In the genomic region with DNA sequence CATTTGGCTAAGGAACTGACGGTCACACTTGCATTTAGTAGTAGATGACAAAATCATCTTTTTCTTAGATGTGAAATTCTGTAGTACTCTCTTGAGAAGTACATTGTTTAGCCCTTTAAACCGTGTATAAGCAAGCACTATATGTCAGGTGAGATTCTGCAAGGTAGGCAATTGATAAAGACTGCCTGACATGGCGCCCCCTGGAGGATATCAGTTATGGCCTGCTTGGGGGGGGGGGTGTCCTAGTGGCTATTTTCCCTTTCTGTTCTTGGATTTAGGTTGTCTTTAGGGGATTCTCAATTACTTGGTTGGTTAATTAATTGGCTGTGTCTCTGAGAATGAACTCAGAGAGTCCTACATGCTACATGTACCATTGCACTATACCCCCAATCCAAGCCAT, we compare ENCODE assay signal across 24 mouse cellular contexts. TPM values are rescaled to one million over a fixed set of nuclear protein-coding genes. Genes with fewer than 3 reads are reported as not detected.
DNase-seq lines count a peak whose midpoint lies in the region; ATAC-seq and TF ChIP-seq lines count a peak whose summit lies in the region.
"Had no signal": no experiment of that assay in that cellular context is flagged by ENCODE, and none has a peak within 500 bp of the region (broad histone marks: within the 10 kb centered on the region; RNA-seq: fewer than 3 reads in every experiment).

No protein-coding gene starts in this region.

- H3K9ac ChIP-seq in heart, embryonic 13.5 days = no peak overlapping the region
- no peak overlapping the region for H3K9ac ChIP-seq in kidney, postnatal 0 days (ENCODE audit: low read depth, low read length)
- H3K9ac ChIP-seq: hindbrain, embryonic 14.5 days; lung, embryonic 14.5 days; neural tube, embryonic 12.5 days had no signal

- TF ChIP-seq CTCF in kidney, postnatal 0 days (IDR thresholded peaks at IDR 0.05; ENCODE audit: low read depth) = peak; percentile 10; the same call in 1 of the 2 replicates
- TF ChIP-seq CTCF in E14TG2a.4 (conservative IDR thresholded peaks at IDR 0.05; ENCODE audit: low read length) = peak; percentile 57

- H3K27me3 ChIP-seq in heart, embryonic 13.5 days (replicated peaks) = no peaks in the 10 kb centered on the region
- H3K27me3 ChIP-seq in kidney, postnatal 0 days (ENCODE audit: insufficient read depth, low read length) = no peaks in the 10 kb centered on the region
- H3K27me3 ChIP-seq in E14TG2a.4 (ENCODE audit: insufficient read depth, low read length) = no peaks in the 10 kb centered on the region
- H3K27me3 ChIP-seq: neural tube, embryonic 12.5 days had no signal

- H3K4me2 ChIP-seq in heart, embryonic 13.5 days = no peak overlapping the region
- no peak overlapping the region for H3K4me2 ChIP-seq in kidney, postnatal 0 days (ENCODE audit: low read length)
- H3K4me2 ChIP-seq: hindbrain, embryonic 14.5 days; lung, embryonic 14.5 days; midbrain, embryonic 11.5 days; neural tube, embryonic 12.5 days had no signal

- no peak for ATAC-seq in heart, embryonic 13.5 days (ENCODE audit: extremely low read depth, insufficient number of reproducible peaks, low FRiP score, low TSS enrichment)
- ATAC-seq in kidney, postnatal 0 days (replicated peaks; ENCODE audit: low FRiP score, low read depth) = no peak
- ATAC-seq: forebrain, embryonic 16.5 days had no signal

- WGBS in heart, embryonic 13.5 days = 62% methylated on average over 3 of the region's 3 CpGs
- WGBS in kidney, postnatal 0 days = 84% methylated on average over 3 of the region's 3 CpGs

- no peaks in the 10 kb centered on the region for H3K9me3 ChIP-seq in heart, embryonic 13.5 days
- H3K9me3 ChIP-seq in kidney, postnatal 0 days (replicated peaks; ENCODE audit: low read length) = no peaks in the 10 kb centered on the region
- no peaks in the 10 kb centered on the region for H3K9me3 ChIP-seq in E14TG2a.4 (ENCODE audit: low read length)
- H3K9me3 ChIP-seq: limb, embryonic 10.5 days; neural tube, embryonic 12.5 days had no signal

- H3K36me3 ChIP-seq in heart, embryonic 13.5 days = no peaks in the 10 kb centered on the region
- no peaks in the 10 kb centered on the region for H3K36me3 ChIP-seq in kidney, postnatal 0 days (ENCODE audit: insufficient read depth, low read length)
- no peaks in the 10 kb centered on the region for H3K36me3 ChIP-seq in E14TG2a.4 (ENCODE audit: insufficient read depth, low read length)
- H3K36me3 ChIP-seq: limb, embryonic 10.5 days; neural tube, embryonic 12.5 days had no signal

- DNase-seq in cerebellum, postnatal 10 days = peak; percentile 49 to 61
- no peak for DNase-seq in cerebellum, adult 18-20 months
- no peak for DNase-seq in heart, adult 18-20 months
- DNase-seq in kidney, postnatal 0 days (ENCODE audit: low spot score) = no peak
- DNase-seq in kidney, postnatal 25 days = no peak
- no peak for DNase-seq in right cerebral cortex, adult 18-20 months
- DNase-seq: adrenal gland, postnatal 25 days; cerebellum, adult 11 months; cerebellum, postnatal 25 days; embryo, embryonic 11 days; kidney, adult 18-20 months; kidney, postnatal 10 days; lung, embryonic 14.5 days; thymus, postnatal 36 days had no signal

- no peak overlapping the region for H3K4me3 ChIP-seq in heart, embryonic 13.5 days
- H3K4me3 ChIP-seq in kidney, postnatal 0 days (replicated peaks; ENCODE audit: low read depth, low read length) = no peak overlapping the region
- H3K4me3 ChIP-seq in E14TG2a.4 (replicated peaks; ENCODE audit: low read length) = no peak overlapping the region
- H3K4me3 ChIP-seq: limb, embryonic 10.5 days; neural tube, embryonic 12.5 days had no signal

- H3K4me1 ChIP-seq in heart, embryonic 13.5 days = peaks cover 71% of the 10 kb centered on the region
- no peaks in the 10 kb centered on the region for H3K4me1 ChIP-seq in kidney, postnatal 0 days (replicated peaks; ENCODE audit: insufficient read depth, low read length)
- no peaks in the 10 kb centered on the region for H3K4me1 ChIP-seq in E14TG2a.4 (replicated peaks; ENCODE audit: low read depth, low read length)
- H3K4me1 ChIP-seq: limb, embryonic 10.5 days; neural tube, embryonic 12.5 days had no signal

- peak overlapping the region; percentile 65; the same call in 1 of the 2 replicates for H3K27ac ChIP-seq in heart, embryonic 13.5 days (replicated peaks)
- no peak overlapping the region for H3K27ac ChIP-seq in kidney, postnatal 0 days
- H3K27ac ChIP-seq: hindbrain, embryonic 14.5 days; limb, embryonic 10.5 days; neural tube, embryonic 12.5 days had no signal

RNA-seq across cellular contexts. Expression of a gene that starts 31.5 kb away (rescaled TPM):
- polyA plus RNA-seq in heart, embryonic 13.5 days (2015; fragmentation: Nextera tagmentation; extraction: Ambion mirVana) = 189 and 199 TPM in 2 replicates
- 100 to 1,000 TPM; 139 to 191 TPM for total RNA-seq in heart, adult 18-20 months (2021)
- 3.9 and 4.3 TPM in 2 replicates for polyA plus RNA-seq in kidney, postnatal 0 days (2015; fragmentation: Nextera tagmentation; extraction: Ambion mirVana)
- total RNA-seq: liver, adult 2 months; MEL; monocyte, adult 5-6 weeks had no signal
- polyA plus RNA-seq: liver, adult 2 months had no signal

Comparison
In these comparisons a context has a peak if more than half of its experiments do, and no peak if none do; other contexts are left out.
1. DNase-seq: peak in cerebellum, postnatal 10 days (2 of 2); none in cerebellum, adult 18-20 months (0 of 2), heart, adult 18-20 months (0 of 2), kidney, postnatal 0 days (single experiment), kidney, postnatal 25 days (0 of 2) and right cerebral cortex, adult 18-20 months (single experiment).
2. RNA of a gene that starts 31.5 kb away (polyA plus RNA-seq): 189 to 199 TPM in heart, embryonic 13.5 days; 3.9 to 4.3 TPM in kidney, postnatal 0 days; every median in the first group is over 10 times any median in the second.